Mouse (Mus musculus) adrenal gland, adult 8-10 months (tissue): Measurements from ENCODE around the gene Cacnb2. TPM values are rescaled to one million over a fixed set of nuclear protein-coding genes. Genes with fewer than 3 reads are reported as not detected.
"Not testable (repeated sequence)": the region's sequence is repeated elsewhere in the genome, so short reads cannot be mapped to it uniquely, and the experiment has no call there.

Source experiments
- DNase-seq: peaks from one replicate; pipeline ENCODE4 v3.0.0; 2022
- total RNA-seq, 4 experiments: library from RNA; stranded (reverse); gene quantifications; 2 replicates each; pipeline ENCODE4 v1.2.4; 2022

Cacnb2 gene
- total RNA-seq, 4 experiments from 2014 or later, result 49.9 to 73.1 (median 57.5) TPM

- no peak for DNase-seq
These were observed 54.4 kb downstream of the Cacnb2 start for GRCm38 (mm10) chr2:14657205-14657844.

GRCm38 (mm10) chr2:14665213-14665612 is 62.3 kb downstream of the Cacnb2 start:
- DNase-seq, result no peak

GRCm38 (mm10) chr2:14672117-14672516 is 69.2 kb downstream of the Cacnb2 start:
- DNase-seq, result no peak

- no peak for DNase-seq
These were observed 74.1 kb downstream of the Cacnb2 start for GRCm38 (mm10) chr2:14676885-14677516.

GRCm38 (mm10) chr2:14684231-14684630 is 81.3 kb downstream of the Cacnb2 start:
- DNase-seq, result no peak

- DNase-seq, result no peak
These were observed 100.2 kb downstream of the Cacnb2 start for GRCm38 (mm10) chr2:14702973-14703645.

- no peak for DNase-seq
These were observed 100.8 kb downstream of the Cacnb2 start for GRCm38 (mm10) chr2:14703676-14704075.

- no peak for DNase-seq
These were observed 107.4 kb downstream of the Cacnb2 start for GRCm38 (mm10) chr2:14710247-14710646.

- DNase-seq, result no peak
These were observed 108.9 kb downstream of the Cacnb2 start for GRCm38 (mm10) chr2:14711751-14712150.

- no peak for DNase-seq
These were observed 110.2 kb downstream of the Cacnb2 start for GRCm38 (mm10) chr2:14713049-14713448.

- DNase-seq, result no peak
These were observed 113.8 kb downstream of the Cacnb2 start for GRCm38 (mm10) chr2:14716666-14717065.

GRCm38 (mm10) chr2:14719119-14719718 is 116.3 kb downstream of the Cacnb2 start:
- DNase-seq, result no peak

- DNase-seq, result no peak
These were observed 122.5 kb downstream of the Cacnb2 start for GRCm38 (mm10) chr2:14725437-14725836.

GRCm38 (mm10) chr2:14726601-14727000 is 123.7 kb downstream of the Cacnb2 start:
- not testable (repeated sequence) for DNase-seq

- no peak for DNase-seq
These were observed 136.0 kb downstream of the Cacnb2 start for GRCm38 (mm10) chr2:14738927-14739326.

- DNase-seq, result no peak
These were observed 136.6 kb downstream of the Cacnb2 start for GRCm38 (mm10) chr2:14739510-14739909.

GRCm38 (mm10) chr2:14740359-14740758 is 137.5 kb downstream of the Cacnb2 start:
- DNase-seq, result no peak

- no peak for DNase-seq
These were observed 141.9 kb downstream of the Cacnb2 start for GRCm38 (mm10) chr2:14744761-14745160.

GRCm38 (mm10) chr2:14762846-14763245 is 160.0 kb downstream of the Cacnb2 start:
- DNase-seq, result no peak

GRCm38 (mm10) chr2:14763931-14764330 is 161.0 kb downstream of the Cacnb2 start:
- DNase-seq, result no peak

GRCm38 (mm10) chr2:14769448-14769847 is 166.6 kb downstream of the Cacnb2 start:
- peak; percentile 52 for DNase-seq

- no peak for DNase-seq
These were observed 167.7 kb downstream of the Cacnb2 start for GRCm38 (mm10) chr2:14770635-14771034.

- no peak for DNase-seq
These were observed 171.5 kb downstream of the Cacnb2 start for GRCm38 (mm10) chr2:14774375-14774774.
